Mouse (Mus musculus): Measurements from ENCODE around the gene Gimap4. TPM values are rescaled to one million over a fixed set of nuclear protein-coding genes. Genes with fewer than 3 reads are reported as not detected.

The Gimap4 gene
- polyA plus RNA-seq, 1 experiment, result not detected

- H3K4me1 ChIP-seq (ENCODE audit: control insufficient read depth, insufficient read depth, low read length), result no peaks in the 10 kb centered on the region
- no peak for TF ChIP-seq POLR2A (IDR thresholded peaks at IDR 0.05; ENCODE audit: low read depth, low read length)
- TF ChIP-seq CTCF (IDR thresholded peaks at IDR 0.05; ENCODE audit: borderline replicate concordance, insufficient read depth, low read length), result no peak
- no peak overlapping the region for H3K4me3 ChIP-seq (ENCODE audit: insufficient read depth, low read length)
- H3K27ac ChIP-seq (ENCODE audit: insufficient read depth, low read length), result no peak overlapping the region
These were observed 14.5 kb downstream of the Gimap4 start for GRCm38 (mm10) chr6:48698888-48699287.

- no peaks in the 10 kb centered on the region for H3K4me1 ChIP-seq (ENCODE audit: control insufficient read depth, insufficient read depth, low read length)
- H3K4me3 ChIP-seq (ENCODE audit: insufficient read depth, low read length), result no peak overlapping the region
- no peak for TF ChIP-seq CTCF (IDR thresholded peaks at IDR 0.05; ENCODE audit: borderline replicate concordance, insufficient read depth, low read length)
- TF ChIP-seq POLR2A (IDR thresholded peaks at IDR 0.05; ENCODE audit: low read depth, low read length), result no peak
- H3K27ac ChIP-seq (ENCODE audit: insufficient read depth, low read length), result no peak overlapping the region
These were observed 16.1 kb downstream of the Gimap4 start for GRCm38 (mm10) chr6:48700251-48701075.

- TF ChIP-seq CTCF (IDR thresholded peaks at IDR 0.05; ENCODE audit: borderline replicate concordance, insufficient read depth, low read length) (no peak), POLR2A (IDR thresholded peaks at IDR 0.05; ENCODE audit: low read depth, low read length) (no peak)
- Histone ChIP-seq H3K4me3 (ENCODE audit: insufficient read depth, low read length) (no peak overlapping the region), H3K27ac (ENCODE audit: insufficient read depth, low read length) (no peak overlapping the region), H3K4me1 (ENCODE audit: control insufficient read depth, insufficient read depth, low read length) (no peaks in the 10 kb centered on the region)
These were observed 17.8 kb downstream of the Gimap4 start for GRCm38 (mm10) chr6:48702146-48702545.

- Histone ChIP-seq H3K4me1 (ENCODE audit: control insufficient read depth, insufficient read depth, low read length) (no peaks in the 10 kb centered on the region), H3K27ac (ENCODE audit: insufficient read depth, low read length) (no peak overlapping the region), H3K4me3 (ENCODE audit: insufficient read depth, low read length) (no peak overlapping the region)
- TF ChIP-seq POLR2A (IDR thresholded peaks at IDR 0.05; ENCODE audit: low read depth, low read length), result no peak
- TF ChIP-seq CTCF (IDR thresholded peaks at IDR 0.05; ENCODE audit: borderline replicate concordance, insufficient read depth, low read length), result no peak
These were observed 18.3 kb downstream of the Gimap4 start for GRCm38 (mm10) chr6:48702601-48703000.

- Histone ChIP-seq H3K4me1 (ENCODE audit: control insufficient read depth, insufficient read depth, low read length) (no peaks in the 10 kb centered on the region; the same call in 1 of the 2 replicates), H3K4me3 (ENCODE audit: insufficient read depth, low read length) (no peak overlapping the region), H3K27ac (ENCODE audit: insufficient read depth, low read length) (no peak overlapping the region)
- no peak for TF ChIP-seq CTCF (IDR thresholded peaks at IDR 0.05; ENCODE audit: borderline replicate concordance, insufficient read depth, low read length)
- no peak for TF ChIP-seq POLR2A (IDR thresholded peaks at IDR 0.05; ENCODE audit: low read depth, low read length)
These were observed 19.8 kb downstream of the Gimap4 start for GRCm38 (mm10) chr6:48704146-48704545.

- Histone ChIP-seq H3K4me1 (ENCODE audit: control insufficient read depth, insufficient read depth, low read length) (no peaks in the 10 kb centered on the region; the same call in 1 of the 2 replicates), H3K4me3 (ENCODE audit: insufficient read depth, low read length) (no peak overlapping the region), H3K27ac (ENCODE audit: insufficient read depth, low read length) (no peak overlapping the region)
- TF ChIP-seq CTCF (IDR thresholded peaks at IDR 0.05; ENCODE audit: borderline replicate concordance, insufficient read depth, low read length) (no peak), POLR2A (IDR thresholded peaks at IDR 0.05; ENCODE audit: low read depth, low read length) (no peak)
These were observed 21.8 kb downstream of the Gimap4 start for GRCm38 (mm10) chr6:48706130-48706529.

GRCm38 (mm10) chr6:48718455-48718854 lies 34.1 kb downstream of the Gimap4 start, which contains the start of the genes Gm28053 and Gimap7:
Gene Gm28053, plus strand, starts transcription at chr6:48718607.
Gene Gimap7, plus strand, starts transcription at chr6:48718621.
- no peak within 1 kb of the TSS for H3K27ac ChIP-seq (ENCODE audit: insufficient read depth, low read length)
- no peaks in the 10 kb centered on the region for H3K4me1 ChIP-seq (ENCODE audit: control insufficient read depth, insufficient read depth, low read length)
- H3K4me3 ChIP-seq (ENCODE audit: insufficient read depth, low read length), result no peak within 1 kb of the TSS
- TF ChIP-seq CTCF (IDR thresholded peaks at IDR 0.05; ENCODE audit: borderline replicate concordance, insufficient read depth, low read length) (no peak), POLR2A (IDR thresholded peaks at IDR 0.05; ENCODE audit: low read depth, low read length) (no peak)

DNA sequence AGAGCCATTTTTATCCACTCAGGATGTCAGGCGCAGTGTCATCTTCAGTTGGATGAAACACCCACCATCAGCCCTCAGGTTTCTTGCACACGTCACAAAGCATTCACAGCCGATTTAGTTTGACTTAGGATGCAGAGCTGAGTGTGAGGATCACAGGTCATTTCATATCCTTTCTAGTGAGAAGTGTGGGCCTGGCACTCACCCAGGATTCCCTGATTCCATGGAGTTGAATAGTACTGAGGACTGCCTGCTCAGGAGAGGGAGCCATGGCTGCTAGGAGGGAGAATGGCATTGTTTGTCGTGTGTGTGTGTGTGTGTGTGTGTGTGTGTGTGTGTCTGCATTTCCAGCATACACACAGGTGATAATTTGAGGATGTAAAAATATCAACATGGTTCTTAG lies 36.0 kb downstream of the Gimap4 start:
- no peak overlapping the region for H3K4me3 ChIP-seq (ENCODE audit: insufficient read depth, low read length)
- TF ChIP-seq POLR2A (IDR thresholded peaks at IDR 0.05; ENCODE audit: low read depth, low read length) (no peak), CTCF (IDR thresholded peaks at IDR 0.05; ENCODE audit: borderline replicate concordance, insufficient read depth, low read length) (no peak)
- no peaks in the 10 kb centered on the region for H3K4me1 ChIP-seq (ENCODE audit: control insufficient read depth, insufficient read depth, low read length)
- no peak overlapping the region for H3K27ac ChIP-seq (ENCODE audit: insufficient read depth, low read length)

DNA sequence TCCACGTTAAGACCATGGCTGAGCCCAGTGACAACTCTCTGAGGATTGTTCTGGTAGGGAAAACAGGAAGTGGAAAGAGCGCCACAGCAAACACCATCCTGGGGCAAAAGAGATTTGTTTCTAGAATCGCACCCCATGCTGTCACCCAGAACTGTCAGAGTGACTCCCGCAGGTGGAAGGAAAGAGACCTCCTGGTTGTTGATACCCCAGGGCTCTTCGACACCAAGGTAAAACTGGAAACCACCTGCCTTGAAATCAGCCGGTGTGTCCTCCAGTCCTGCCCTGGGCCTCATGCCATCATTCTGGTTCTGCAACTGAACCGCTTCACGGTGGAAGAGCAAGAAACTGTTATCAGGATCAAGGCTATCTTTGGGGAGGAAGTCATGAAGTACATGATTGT lies 39.1 kb downstream of the Gimap4 start:
- TF ChIP-seq CTCF (IDR thresholded peaks at IDR 0.05; ENCODE audit: borderline replicate concordance, insufficient read depth, low read length) (no peak), POLR2A (IDR thresholded peaks at IDR 0.05; ENCODE audit: low read depth, low read length) (no peak)
- no peaks in the 10 kb centered on the region for H3K4me1 ChIP-seq (ENCODE audit: control insufficient read depth, insufficient read depth, low read length)
- H3K27ac ChIP-seq (ENCODE audit: insufficient read depth, low read length), result no peak overlapping the region
- no peak overlapping the region for H3K4me3 ChIP-seq (ENCODE audit: insufficient read depth, low read length)

DNA sequence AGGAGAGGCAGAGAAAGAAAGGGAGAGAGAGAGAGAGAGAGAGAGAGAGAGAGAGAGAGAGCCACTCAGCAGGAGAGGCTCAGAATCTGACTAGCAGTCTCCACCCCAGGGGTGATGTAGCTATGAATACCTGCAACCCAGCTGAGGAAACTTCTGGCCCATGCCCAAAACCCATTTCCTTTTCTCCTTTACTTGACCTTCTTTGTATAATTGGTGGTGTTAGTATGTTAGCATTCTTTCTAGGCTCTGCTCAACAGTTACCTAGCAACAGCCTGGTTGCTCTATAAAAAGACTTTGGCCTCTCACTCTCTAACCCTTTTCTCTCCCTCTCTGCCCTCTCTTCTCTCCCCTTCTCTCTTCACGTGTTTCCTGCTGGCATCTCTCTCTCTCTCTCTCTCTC lies 41.1 kb downstream of the Gimap4 start:
- Histone ChIP-seq H3K4me3 (ENCODE audit: insufficient read depth, low read length) (no peak overlapping the region), H3K4me1 (ENCODE audit: control insufficient read depth, insufficient read depth, low read length) (no peaks in the 10 kb centered on the region), H3K27ac (ENCODE audit: insufficient read depth, low read length) (no peak overlapping the region)
- TF ChIP-seq CTCF (IDR thresholded peaks at IDR 0.05; ENCODE audit: borderline replicate concordance, insufficient read depth, low read length) (no peak), POLR2A (IDR thresholded peaks at IDR 0.05; ENCODE audit: low read depth, low read length) (no peak)

Data from embryonic fibroblast, embryonic 13.5 days (primary cell).